Mouse (Mus musculus) ES-E14 (cell line): ENCODE measurements around the gene Ephb4. TPM values are rescaled to one million over a fixed set of nuclear protein-coding genes. Genes with fewer than 3 reads are reported as not detected.

Experiments
- DNase-seq: peaks from one replicate; pipeline ENCODE4 v3.0.0-alpha.2; 2013; ENCODE audit warnings: low read depth, low spot score
- H3K27ac ChIP-seq: 2 replicates; pipeline ENCODE4 v1.5.1; 2012; ENCODE audit warnings: low read depth, mild to moderate bottlenecking, low read length, moderate library complexity, mixed read lengths; ENCODE audit not compliant: poor library complexity, insufficient read depth, severe bottlenecking
- H3K36me3 ChIP-seq: 2 replicates; pipeline ENCODE4 v1.6.1; 2012; ENCODE audit warnings: mild to moderate bottlenecking, low read length, moderate library complexity, mixed read lengths; ENCODE audit not compliant: control insufficient read depth, poor library complexity, insufficient read depth, severe bottlenecking
- H3K4me1 ChIP-seq, 2 experiments: fragments of 150-350 bp in 1 of 2; sonication (generic) in 1 of 2; 2 replicates each; pipeline ENCODE4 v1.6.1; 2012; ENCODE audit warnings: low read length in 2 of 2, mild to moderate bottlenecking in 1 of 2, mixed read lengths in 1 of 2; ENCODE audit not compliant: control insufficient read depth in 2 of 2, insufficient read depth in 2 of 2, poor library complexity in 1 of 2
- H3K4me3 ChIP-seq, 2 experiments: fragments of 150-350 bp in 1 of 2; sonication (generic) in 1 of 2; 2 replicates each; pipeline ENCODE4 v1.5.1; 2012; ENCODE audit warnings: low read length in 2 of 2, low read depth in 1 of 2, mild to moderate bottlenecking in 1 of 2, mixed read lengths in 1 of 2; ENCODE audit not compliant: insufficient read depth in 1 of 2, poor library complexity in 1 of 2, severe bottlenecking in 1 of 2
- H3K9ac ChIP-seq: 2 replicates; pipeline ENCODE4 v1.6.1; 2012; ENCODE audit warnings: low read depth, mild to moderate bottlenecking, low read length, mixed read lengths; ENCODE audit not compliant: poor library complexity, insufficient read depth, severe bottlenecking
- H3K9me3 ChIP-seq: fragments of 150-350 bp; sonication (generic); 2 replicates; pipeline ENCODE4 v1.6.1; 2012; ENCODE audit warnings: low read depth, mild to moderate bottlenecking, low read length; ENCODE audit not compliant: control insufficient read depth, insufficient read depth
- CHD2 ChIP-seq: IDR thresholded peaks from 2 replicates; pipeline ENCODE4 v1.6.1; 2014; ENCODE audit warnings: mild to moderate bottlenecking, low read depth, low read length, inconsistent platforms
- HCFC1 ChIP-seq: IDR thresholded peaks from 2 replicates; pipeline ENCODE4 v1.6.1; 2012; ENCODE audit warnings: low read length, inconsistent platforms, borderline replicate concordance; ENCODE audit not compliant: insufficient read depth
- MAFK ChIP-seq: IDR thresholded peaks from 2 replicates; pipeline ENCODE4 v1.6.1; 2014; ENCODE audit warnings: mild to moderate bottlenecking, low read depth, low read length, inconsistent platforms; ENCODE audit not compliant: insufficient read depth
- ZC3H11A ChIP-seq: IDR thresholded peaks from 2 replicates; pipeline ENCODE4 v1.6.1; 2012; ENCODE audit warnings: low read depth, mild to moderate bottlenecking, inconsistent platforms, low read length, borderline replicate concordance
- ZNF384 ChIP-seq: IDR thresholded peaks from 2 replicates; pipeline ENCODE4 v1.6.1; 2012; ENCODE audit warnings: low read depth, low read length, inconsistent platforms
- in situ Hi-C, 2 experiments: fragments of 600-800 bp; cut with MboI; formaldehyde crosslinking; loops; one replicate each; pipeline ENCODE4 v1.15.1; 2025; ENCODE audit warnings: low sequenced_read_pairs in 2 of 2, inconsistent platforms in 1 of 2; ENCODE audit not compliant: unreplicated experiment in 2 of 2
- total RNA-seq: library from RNA; depleted of rRNA; stranded (reverse); fragments of 300-350 nt; gene quantifications from 2 replicates; pipeline ENCODE4 v1.2.3, GENCODE M21; 2012; rRNA removed

The Ephb4 gene
- total RNA-seq = 34.3 and 58.8 TPM in 2 replicates

DNA sequence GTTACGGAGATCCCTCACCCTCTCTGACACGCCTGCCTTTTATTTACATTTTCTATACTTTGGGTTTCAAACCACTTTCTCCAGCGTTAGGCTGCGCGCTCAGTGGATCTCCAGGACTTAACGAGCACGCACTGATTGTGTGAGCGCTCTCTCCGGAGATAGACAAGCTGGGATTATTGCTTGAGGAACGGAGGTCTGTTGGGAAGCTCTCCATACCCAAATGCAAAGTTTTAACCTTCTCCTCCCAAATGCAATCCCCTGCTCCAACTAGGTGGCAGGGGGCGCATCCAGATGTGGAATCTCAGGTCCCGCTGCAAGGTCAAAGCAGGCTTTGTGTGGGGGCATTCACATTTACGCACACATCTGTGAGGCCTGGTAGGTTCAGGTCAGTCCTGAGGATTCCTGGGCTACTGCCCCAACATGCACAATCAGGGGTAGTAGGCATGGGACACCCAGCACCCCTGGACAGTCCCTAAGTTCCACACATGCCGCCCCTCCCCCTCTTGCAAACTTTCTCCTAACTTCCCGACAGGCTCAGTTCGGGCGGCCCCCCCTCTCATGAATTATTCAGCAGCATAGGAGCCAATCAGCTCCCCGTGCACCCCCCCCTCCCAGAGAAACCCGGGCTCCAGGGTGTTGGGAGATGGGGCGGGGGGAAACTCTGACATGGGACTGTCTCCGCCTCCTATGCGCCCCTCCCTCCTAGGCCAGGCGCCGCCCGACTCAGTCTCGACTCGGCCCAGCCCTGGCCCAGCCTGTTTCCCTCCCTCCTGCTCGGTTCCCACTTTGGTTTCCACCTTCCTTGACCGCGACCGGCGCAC lies at the start of gene Ephb4:
Gene Ephb4, plus strand, starts transcription at position 726 of the 821 bp plus-strand sequence.
- peak; percentile 16; the same call in 1 of the 2 replicates for TF ChIP-seq HCFC1
- no peak for TF ChIP-seq ZNF384
- peak within 1 kb of the TSS; percentile 88 for H3K9ac ChIP-seq
- H3K9me3 ChIP-seq = no peaks in the 10 kb centered on the region
- H3K4me3 ChIP-seq = peak within 1 kb of the TSS; percentile 86
- H3K27ac ChIP-seq = peak within 1 kb of the TSS; percentile 68
- peaks cover 10% of the 10 kb centered on the region; the same call in 1 of the 2 replicates for H3K36me3 ChIP-seq
- in situ Hi-C loops = no loop called here
- peak; percentile 96 for DNase-seq
- peaks cover 3 to 24% of the 10 kb centered on the region in 2 experiments; a peak in 3 of 4 replicates for H3K4me1 ChIP-seq

DNA sequence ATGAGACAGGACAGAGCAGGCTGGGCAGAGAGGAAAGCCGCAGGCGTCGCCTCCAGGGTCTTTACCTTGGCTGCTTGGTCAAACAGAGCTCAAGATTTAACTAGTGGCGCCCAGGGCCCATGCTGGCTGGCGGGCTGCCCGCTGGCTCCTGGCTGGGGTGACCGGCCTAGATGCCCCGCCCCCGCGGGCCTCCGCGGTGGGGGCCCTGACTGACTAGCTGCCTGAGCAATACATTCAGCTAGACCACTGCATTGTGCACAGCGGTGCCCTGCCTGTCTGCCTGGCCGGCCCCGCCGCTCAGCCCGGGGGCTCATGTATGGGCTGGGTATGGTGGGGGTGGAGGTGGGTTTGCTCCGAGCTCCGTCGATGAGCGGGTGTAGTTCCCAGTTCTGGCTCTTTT lies 48.7 kb upstream of the Ephb4 start:
- H3K36me3 ChIP-seq = peaks cover 79% of the 10 kb centered on the region
- H3K27ac ChIP-seq = no peak overlapping the region
- H3K9me3 ChIP-seq = no peaks in the 10 kb centered on the region
- no peak overlapping the region for H3K4me3 ChIP-seq
- no peak overlapping the region for H3K9ac ChIP-seq
- DNase-seq = no peak
- in situ Hi-C loops = no loop called here
- no peak for TF ChIP-seq ZNF384
- TF ChIP-seq CHD2 = no peak
- TF ChIP-seq MAFK = no peak
- TF ChIP-seq ZC3H11A = no peak
- TF ChIP-seq HCFC1 = no peak
- H3K4me1 ChIP-seq = peaks cover 6 to 13% of the 10 kb centered on the region in 2 experiments; a peak in 2 of 4 replicates

DNA sequence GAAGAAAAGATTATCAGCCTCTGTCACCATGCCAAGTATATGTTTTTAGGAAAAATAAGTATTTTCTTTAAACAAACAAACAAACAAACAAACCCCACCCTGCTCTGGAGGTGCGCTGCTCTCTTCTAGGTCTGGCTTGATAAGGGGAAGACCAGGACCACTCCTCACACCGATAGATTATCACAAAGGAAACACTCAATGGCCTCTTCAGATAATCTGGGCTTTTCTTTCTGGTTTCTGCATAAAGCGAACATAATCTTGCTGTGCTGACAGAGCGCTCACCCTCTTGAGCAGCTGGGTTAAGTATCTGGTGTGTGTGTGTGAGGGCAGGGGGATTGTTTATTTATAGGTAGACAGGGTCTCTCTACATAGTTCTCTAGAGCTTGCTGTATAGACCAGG lies 46.3 kb upstream of the Ephb4 start:
- no peak for DNase-seq
- peaks cover 6 to 13% of the 10 kb centered on the region in 2 experiments; a peak in 2 of 4 replicates for H3K4me1 ChIP-seq
- in situ Hi-C loops = no loop called here
- H3K9ac ChIP-seq = no peak overlapping the region
- no peak for TF ChIP-seq HCFC1
- TF ChIP-seq ZC3H11A = no peak
- no peak for TF ChIP-seq CHD2
- no peak for TF ChIP-seq ZNF384
- no peak for TF ChIP-seq MAFK
- peaks cover 56% of the 10 kb centered on the region for H3K36me3 ChIP-seq
- no peak overlapping the region for H3K4me3 ChIP-seq
- no peaks in the 10 kb centered on the region for H3K9me3 ChIP-seq
- no peak overlapping the region for H3K27ac ChIP-seq

DNA sequence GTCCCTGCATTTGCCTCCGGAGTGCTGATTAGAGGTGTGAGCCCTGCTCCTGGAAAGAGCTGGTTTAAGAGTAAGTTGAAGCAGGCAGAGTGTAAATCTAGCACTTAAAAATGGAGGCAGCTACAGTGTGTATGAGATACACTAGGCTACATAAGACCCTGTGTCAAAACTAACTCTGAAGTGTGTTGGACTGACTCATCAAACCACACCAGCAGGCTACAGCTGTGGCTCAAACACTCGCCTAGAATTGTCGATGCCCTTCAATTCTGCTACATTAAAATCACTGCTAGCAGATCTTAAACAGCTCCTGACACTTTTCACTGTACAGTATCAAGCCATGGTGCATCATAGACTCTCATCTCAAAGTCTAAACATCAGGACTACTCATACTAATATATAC lies 45.7 kb upstream of the Ephb4 start:
- Histone ChIP-seq H3K36me3 (peaks cover 54% of the 10 kb centered on the region), H3K27ac (no peak overlapping the region), H3K9me3 (no peaks in the 10 kb centered on the region), H3K4me3 (no peak overlapping the region), H3K9ac (no peak overlapping the region), H3K4me1 (peaks cover 6 to 13% of the 10 kb centered on the region in 2 experiments; a peak in 2 of 4 replicates)
- in situ Hi-C loops = no loop called here
- TF ChIP-seq CHD2 = no peak
- no peak for TF ChIP-seq MAFK
- TF ChIP-seq ZNF384 = no peak
- TF ChIP-seq HCFC1 = no peak
- no peak for TF ChIP-seq ZC3H11A
- DNase-seq = no peak
